Mouse (Mus musculus) Patski (cell line): ENCODE results near the gene Gm11639. TPM values are rescaled to one million over a fixed set of nuclear protein-coding genes. Genes with fewer than 3 reads are reported as not detected.

Experiments used
- ATAC-seq: fragments of 100-300 bp; one replicate; pipeline ENCODE4 v1.8.0; 2021
- CTCF ChIA-PET: fragments of 350-600 bp; sonication (Branson Sonifier 250); formaldehyde crosslinking; loops from one replicate; lab custom pipeline; 2022; ENCODE audit warnings: inconsistent platforms; lab: Charles Lee
- POLR2A ChIA-PET: fragments of 350-600 bp; sonication (Branson Sonifier 250); formaldehyde crosslinking; loops from one replicate; lab custom pipeline; 2022; ENCODE audit warnings: antibody characterized with exemption, inconsistent platforms; lab: Charles Lee
- DNase-seq: peaks from one replicate; pipeline ENCODE4 v3.0.0-alpha.2; 2011; ENCODE audit warnings: low read depth, low spot score
- H3K27me3 ChIP-seq: fragments of 371-371 bp; one replicate; pipeline ENCODE4 v1.5.1; 2021
- CTCF ChIP-seq: fragments of 100-300 bp; IDR thresholded peaks from one replicate; pipeline ENCODE4 v1.5.1; 2021
- in situ Hi-C: fragments of 300-500 bp; cut with MboI; formaldehyde crosslinking; loops from 3 replicates; pipeline ENCODE4 v1.11.1; 2018; ENCODE audit warnings: low pct_unique_long_range_greater_than_20kb, mixed read lengths
- polyA plus RNA-seq: library from polyadenylated mRNA; unstranded; gene quantifications from one replicate; pipeline ENCODE4 v1.2.3, GENCODE M21; 2021

Gene Gm11639
- polyA plus RNA-seq, 1 experiment from 2014 or later: 0.04 TPM

DNA sequence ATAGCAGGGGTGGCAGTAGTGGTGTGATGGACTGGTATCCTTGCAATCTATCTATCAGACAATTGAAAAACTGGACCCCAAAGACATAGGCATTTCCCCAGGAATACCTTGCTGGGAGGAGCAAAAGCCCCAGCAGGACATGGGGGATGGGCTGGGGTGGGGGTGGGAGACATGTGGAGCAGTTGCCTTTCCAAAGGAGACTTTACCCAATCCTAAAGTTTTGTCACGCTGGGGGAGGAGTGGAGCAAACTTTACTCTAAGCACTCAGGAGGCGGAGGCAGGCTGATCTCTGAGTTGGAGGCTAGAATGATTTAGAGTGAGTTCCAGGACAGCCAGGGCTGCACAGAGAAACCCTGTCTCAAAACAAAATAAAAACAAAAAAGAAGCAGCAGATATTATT lies 475.9 kb downstream of the Gm11639 start:
- in situ Hi-C loops: no loop called here
- CTCF ChIA-PET: no interaction called here
- H3K27me3 ChIP-seq: no peaks in the 10 kb centered on the region
- no peak for TF ChIP-seq CTCF
- ATAC-seq (no peak), DNase-seq (no peak)
- POLR2A ChIA-PET: no interaction called here

- in situ Hi-C loops: no loop called here
- ATAC-seq (no peak), DNase-seq (no peak)
- H3K27me3 ChIP-seq: no peaks in the 10 kb centered on the region
- ChIA-PET CTCF (no interaction called here), POLR2A (no interaction called here)
- no peak for TF ChIP-seq CTCF
Measured at GRCm38 (mm10) chr11:105164516-105165510, 479.3 kb downstream of the Gm11639 start.

- ATAC-seq (no peak), DNase-seq (no peak)
- no peak for TF ChIP-seq CTCF
- CTCF ChIA-PET: no interaction called here
- POLR2A ChIA-PET: interaction anchor here (1.7 kb wide), 1 partner anchor 9 kb away, joined by 4 read pairs; no protein-coding TSS in a partner anchor
- in situ Hi-C loops: no loop called here
- H3K27me3 ChIP-seq: no peaks in the 10 kb centered on the region
Measured at GRCm38 (mm10) chr11:105166780-105167179, 481.3 kb downstream of the Gm11639 start.

Other genes with a start within 250 kb of the Gm11639 start
- gene Kansl1, start 216.8 kb upstream of the Gm11639 start, polyA plus RNA-seq: 52.2 TPM
- gene Cdc27, start 135.1 kb upstream of the Gm11639 start, polyA plus RNA-seq: 43.9 TPM
- 1.3 TPM for gene Myl4, start 135.0 kb upstream of the Gm11639 start, polyA plus RNA-seq
- 25.3 TPM for gene Itgb3, start 77.7 kb upstream of the Gm11639 start, polyA plus RNA-seq